Mouse (Mus musculus) kidney, adult 2 months (tissue): ENCODE measurements at regions not wholly inside any gene's neighbourhood (a gene's known extent, or its start where the extent isn't known, plus 50 kb on each side); places are given as distances from the start of the nearest gene placed in this dataset.

ENCODE experiments used
- CTCF ChIP-seq: fragments of 200-500 bp; conservative IDR thresholded peaks from 2 replicates; pipeline ENCODE4 v1.5.1; 2011; ENCODE audit warnings: low read depth, mild to moderate bottlenecking, control low read depth, low read length, moderate library complexity, mixed read lengths; ENCODE audit not compliant: insufficient read depth, insufficient read length
- POLR2A ChIP-seq: fragments of 200-500 bp; IDR thresholded peaks from one replicate; pipeline ENCODE4 v1.6.1; 2011; ENCODE audit warnings: low read depth, low read length, control low read depth

- TF ChIP-seq CTCF (no peak), POLR2A (no peak)
These were observed 590.7 kb downstream of the Slc4a3 start for GRCm38 (mm10) chr1:76136810-76137209.
